Mouse (Mus musculus) bone marrow, adult 2 months (tissue): ENCODE results near the gene Pde9a.

Source experiments
- CTCF ChIP-seq: fragments of 200-500 bp; IDR thresholded peaks from 2 replicates; pipeline ENCODE4 v1.5.1; 2011; ENCODE audit warnings: low read length, control low read depth; ENCODE audit not compliant: control insufficient read depth, insufficient read depth
- POLR2A ChIP-seq: fragments of 200-500 bp; IDR thresholded peaks from 2 replicates; pipeline ENCODE4 v1.6.1; 2011; ENCODE audit warnings: low read depth, mild to moderate bottlenecking, control low read depth, low read length, borderline replicate concordance; ENCODE audit not compliant: control insufficient read depth

DNA sequence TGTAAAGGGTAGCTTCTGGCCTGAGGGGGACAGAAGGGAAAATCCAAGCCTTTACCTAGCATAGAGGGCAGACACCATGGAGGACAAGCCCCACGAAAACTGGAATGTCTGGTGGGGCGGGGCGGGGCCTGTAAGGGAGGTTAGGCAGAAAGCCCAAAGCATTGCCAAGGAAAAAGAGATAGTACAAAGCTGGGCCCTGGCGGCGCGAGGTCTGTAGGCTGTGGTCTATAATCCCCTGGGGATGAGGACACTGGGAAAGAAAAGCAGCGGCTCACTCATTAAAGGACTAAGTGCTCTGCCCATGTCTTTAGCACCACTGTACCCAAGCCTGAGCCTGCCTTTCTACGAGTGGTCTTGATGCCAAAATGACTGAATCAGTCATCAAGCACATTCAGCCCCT, 34.0 kb upstream of the Pde9a start:
- TF ChIP-seq CTCF (no peak), POLR2A (no peak)
